Mouse (Mus musculus) ES-Bruce4 (cell line): Measurements from ENCODE around the gene Txnrd1.

Experiments used
- CTCF ChIP-seq: IDR thresholded peaks from one replicate; pipeline ENCODE4 v1.8.1; 2011; ENCODE audit warnings: low read depth, low read length
- EP300 ChIP-seq: IDR thresholded peaks from 2 replicates; pipeline ENCODE4 v1.6.1; 2011; ENCODE audit warnings: low read depth, low read length; ENCODE audit not compliant: insufficient read depth
- POLR2A ChIP-seq: IDR thresholded peaks from one replicate; pipeline ENCODE4 v1.8.1; 2011; ENCODE audit warnings: low read length; ENCODE audit not compliant: insufficient read depth

GRCm38 (mm10) chr10:82833926-82834325 is at the start of gene Txnrd1:
- TF ChIP-seq CTCF: no peak
- no peak for TF ChIP-seq POLR2A
- TF ChIP-seq EP300: no peak
